Mouse (Mus musculus) adrenal gland, postnatal 36 days (tissue): ENCODE results near the gene Atrnl1. TPM values are rescaled to one million over a fixed set of nuclear protein-coding genes. Genes with fewer than 3 reads are reported as not detected.
"Not testable (repeated sequence)": the region's sequence is repeated elsewhere in the genome, so short reads cannot be mapped to it uniquely, and the experiment has no call there.

Experiments
- DNase-seq, 2 experiments: peaks; one replicate each; pipeline ENCODE4 v3.0.0; 2021; ENCODE audit warnings: mixed read lengths in 1 of 2
- total RNA-seq, 2 experiments: library from RNA; stranded (reverse); gene quantifications; 2 replicates each; pipeline ENCODE4 v1.2.3; 2021

The Atrnl1 gene
- total RNA-seq, 2 experiments from 2014 or later: 26.0 to 29.6 TPM

DNA sequence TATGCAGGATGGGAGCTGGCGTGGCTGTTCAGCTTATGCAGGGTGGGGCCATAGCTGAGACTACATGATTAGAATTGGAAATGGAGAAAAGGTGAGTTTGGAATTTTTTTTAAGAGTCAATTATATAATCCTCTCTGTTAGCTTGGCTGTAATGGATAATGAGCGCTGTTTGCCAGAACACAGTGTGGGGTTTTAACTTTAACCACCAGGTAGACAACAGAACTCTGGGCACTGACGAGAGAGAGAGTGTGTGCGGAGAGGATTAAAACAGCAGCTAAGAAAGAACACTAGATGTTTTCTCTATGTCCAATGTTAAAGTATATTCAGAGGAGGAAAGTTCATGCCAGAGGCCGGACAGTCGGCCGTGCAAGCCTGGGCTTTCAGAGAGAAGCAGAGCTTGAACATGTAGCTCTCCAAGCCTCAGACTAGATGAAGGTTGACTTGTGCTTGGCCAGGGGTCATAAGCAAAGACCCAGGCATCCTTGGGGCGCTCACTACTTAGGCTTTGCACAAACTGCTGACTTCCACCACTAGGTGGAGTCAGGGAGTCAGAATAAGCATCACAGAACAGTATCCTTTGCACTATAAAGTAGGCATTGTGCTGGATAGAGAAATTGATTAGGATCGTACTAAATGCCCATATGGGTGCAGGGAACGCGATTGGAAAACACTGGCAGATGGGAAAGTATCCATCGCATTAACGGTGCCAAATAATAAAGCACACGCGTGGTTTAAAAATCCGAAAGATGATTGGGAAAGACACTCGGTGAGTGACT lies 205.6 kb downstream of the Atrnl1 start:
- peak; percentile 10 to 35 for DNase-seq

DNA sequence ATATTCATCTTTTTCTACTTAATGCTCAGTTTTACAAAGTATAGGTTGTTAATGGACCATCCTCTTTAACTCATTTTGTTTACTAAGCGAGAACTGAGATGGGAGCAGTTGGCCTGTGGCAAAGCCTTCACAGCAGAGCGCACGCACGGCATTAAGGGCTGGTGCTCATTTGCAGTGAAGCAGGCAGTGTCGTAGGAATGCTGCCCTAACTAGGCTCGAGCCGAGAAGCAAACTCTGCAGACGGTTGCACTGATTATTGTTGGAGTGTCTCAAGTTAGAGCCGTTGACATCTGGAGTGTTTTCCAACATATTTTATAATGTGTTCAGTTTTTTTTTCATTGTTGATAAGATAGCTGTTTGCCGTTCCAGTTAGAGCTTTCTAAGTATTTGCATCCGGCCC lies 206.9 kb downstream of the Atrnl1 start:
- no peak for DNase-seq

DNA sequence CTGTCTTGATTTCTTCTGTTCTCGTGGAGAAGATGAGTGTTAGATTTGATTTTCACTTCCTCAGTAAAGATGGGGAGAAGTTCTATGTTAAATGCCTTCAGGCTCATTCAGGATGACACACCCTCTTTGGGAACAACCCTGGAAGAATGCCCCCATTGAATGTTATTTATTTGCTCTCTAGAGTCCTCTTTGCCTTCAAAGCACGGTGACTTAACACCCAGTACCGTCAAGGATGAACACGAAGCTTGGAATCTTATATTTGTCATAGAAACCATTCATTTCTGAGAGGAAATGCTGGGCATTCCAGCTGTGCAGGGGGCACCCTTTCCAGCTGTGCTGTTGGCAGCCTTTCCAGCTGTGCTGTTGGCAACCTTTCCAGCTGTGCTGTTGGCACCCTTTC lies 212.6 kb downstream of the Atrnl1 start:
- no peak for DNase-seq

DNA sequence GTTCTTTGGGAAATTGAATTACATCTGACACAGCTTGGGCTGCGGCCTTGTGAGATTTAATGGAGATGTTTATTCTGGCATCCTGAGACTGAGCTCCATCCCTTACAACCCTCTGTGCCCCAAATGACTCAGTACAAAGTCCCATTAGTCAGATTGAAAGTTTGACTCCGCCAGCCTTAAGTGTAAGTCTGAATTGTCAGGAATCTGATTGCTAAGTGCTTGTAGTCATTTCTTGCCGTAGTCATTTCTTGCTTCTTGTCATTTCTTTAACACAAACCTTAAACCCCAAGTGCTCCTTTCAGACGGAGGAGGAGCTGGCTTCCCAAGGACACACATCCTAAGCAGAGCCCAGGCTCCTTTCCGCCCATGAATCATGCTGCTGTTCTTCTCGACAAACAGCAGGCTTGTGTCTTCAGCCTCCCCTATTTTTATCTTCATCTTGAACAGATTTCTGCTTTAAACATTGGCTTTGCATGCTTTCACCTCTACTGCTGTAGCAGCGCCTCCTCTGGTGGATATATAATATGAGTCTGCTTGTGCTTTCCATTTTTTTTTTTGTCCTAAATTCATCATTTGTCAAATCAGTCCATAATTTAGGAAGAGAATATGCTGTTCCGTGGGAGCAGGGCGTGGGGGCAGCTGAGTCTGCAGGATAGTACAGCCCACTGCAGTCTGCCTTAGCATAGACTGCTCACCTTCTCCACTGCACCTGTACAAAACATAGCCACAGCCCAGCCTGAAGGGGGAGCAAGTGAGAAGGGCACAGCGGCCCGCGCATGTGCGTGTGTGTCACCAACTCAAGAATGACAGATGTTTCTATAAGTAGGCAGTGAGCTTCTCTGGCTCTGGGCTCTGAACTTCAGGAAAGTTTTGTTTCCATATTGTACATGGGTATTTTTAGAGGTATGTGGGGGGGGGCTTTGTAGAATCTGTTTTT lies 214.7 kb downstream of the Atrnl1 start:
- peak; percentile 24 to 33 for DNase-seq

DNA sequence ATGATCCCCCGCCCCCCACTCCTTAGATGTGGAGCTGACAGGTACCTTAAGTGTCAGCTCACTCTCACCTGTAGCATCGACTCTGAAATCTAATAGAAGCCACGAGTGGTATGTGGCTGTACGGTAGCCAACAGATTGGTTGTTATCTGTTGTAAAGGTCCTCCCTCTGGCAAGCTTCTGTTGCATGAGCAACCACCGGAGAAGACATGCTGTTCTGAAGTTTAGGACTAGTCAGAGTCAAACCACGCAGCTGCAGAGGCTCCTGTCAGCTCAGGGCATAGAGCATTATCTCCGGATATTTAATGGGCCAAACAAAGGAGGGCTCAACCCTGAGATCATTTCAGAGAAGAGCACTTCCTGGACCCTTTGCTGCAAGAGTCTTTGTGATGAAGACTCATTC lies 222.2 kb downstream of the Atrnl1 start:
- DNase-seq: no peak

DNA sequence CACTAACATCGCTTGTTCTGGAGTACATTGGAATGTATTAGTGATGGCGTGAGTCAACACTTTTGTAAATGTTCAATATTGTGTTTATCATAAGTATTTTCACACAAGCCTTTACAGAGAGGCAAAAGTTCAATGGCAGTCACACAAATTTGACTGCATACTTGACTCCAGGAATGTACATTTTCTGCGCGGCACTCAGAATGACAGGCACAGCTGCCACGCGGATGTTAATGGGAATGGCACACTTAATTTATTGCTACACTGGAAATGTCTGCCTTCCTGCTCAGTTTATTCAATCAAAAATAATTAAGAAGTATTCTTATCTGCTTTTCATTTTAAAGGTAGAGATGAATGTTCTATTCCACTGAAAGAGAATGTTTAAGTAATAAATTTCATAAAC lies 227.0 kb downstream of the Atrnl1 start:
- DNase-seq: no peak

DNA sequence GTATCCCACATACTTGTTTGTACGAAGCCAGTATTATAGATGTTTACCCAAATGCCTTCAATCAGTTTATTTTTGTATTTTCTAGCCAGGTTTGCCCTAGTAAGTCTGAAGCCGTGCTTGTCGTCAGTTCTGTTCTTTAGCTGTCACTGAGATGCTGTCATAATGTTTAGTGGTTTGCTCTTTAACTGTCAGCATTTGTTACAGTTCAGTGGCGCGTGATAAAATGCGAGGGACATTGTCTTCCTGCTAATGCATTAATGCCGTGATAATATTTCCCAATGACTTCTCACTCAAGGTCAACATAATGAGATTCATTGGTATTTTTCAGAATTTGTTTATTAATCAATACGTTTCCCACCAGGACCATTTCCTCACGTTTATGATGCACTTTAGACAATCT lies 227.7 kb downstream of the Atrnl1 start:
- no peak for DNase-seq

DNA sequence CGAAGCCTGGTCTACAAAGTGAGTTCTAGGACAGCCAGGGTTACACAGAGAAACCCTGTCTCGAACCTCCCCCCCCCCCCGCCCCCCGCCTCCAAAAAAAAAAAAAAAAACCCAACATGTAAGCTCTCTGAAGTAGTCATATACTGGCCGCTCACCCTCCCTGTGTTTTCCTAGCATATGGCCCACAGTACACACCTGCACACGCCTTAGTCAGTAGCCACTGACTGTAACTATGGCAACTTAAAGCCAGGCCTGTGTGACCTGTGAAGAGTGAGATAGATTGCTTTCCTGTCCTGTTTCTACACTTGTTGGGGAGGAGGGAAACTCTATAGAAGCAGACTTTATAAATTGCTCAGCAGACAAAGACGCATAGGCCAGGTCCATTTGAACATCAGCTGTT lies 239.1 kb downstream of the Atrnl1 start:
- no peak for DNase-seq

DNA sequence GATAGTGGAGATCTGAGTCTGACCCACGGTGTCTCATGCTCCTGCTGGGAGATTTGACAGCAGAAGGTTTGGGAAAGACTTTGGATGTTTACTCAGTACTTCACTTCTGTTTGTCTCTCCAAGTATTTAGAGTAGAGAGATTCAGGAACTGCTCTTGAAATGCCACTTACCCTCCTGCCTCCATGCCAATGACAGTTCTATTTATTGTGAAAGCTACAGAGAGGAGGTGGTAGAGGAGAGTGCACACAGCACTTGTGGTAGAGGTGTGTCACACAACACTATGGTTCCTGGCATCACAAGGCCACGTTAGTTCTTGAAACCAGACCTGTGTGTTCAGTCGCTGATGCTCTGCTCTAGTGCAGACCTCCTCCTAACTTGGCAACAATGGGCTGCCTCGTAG lies 257.5 kb downstream of the Atrnl1 start:
- no peak for DNase-seq

DNA sequence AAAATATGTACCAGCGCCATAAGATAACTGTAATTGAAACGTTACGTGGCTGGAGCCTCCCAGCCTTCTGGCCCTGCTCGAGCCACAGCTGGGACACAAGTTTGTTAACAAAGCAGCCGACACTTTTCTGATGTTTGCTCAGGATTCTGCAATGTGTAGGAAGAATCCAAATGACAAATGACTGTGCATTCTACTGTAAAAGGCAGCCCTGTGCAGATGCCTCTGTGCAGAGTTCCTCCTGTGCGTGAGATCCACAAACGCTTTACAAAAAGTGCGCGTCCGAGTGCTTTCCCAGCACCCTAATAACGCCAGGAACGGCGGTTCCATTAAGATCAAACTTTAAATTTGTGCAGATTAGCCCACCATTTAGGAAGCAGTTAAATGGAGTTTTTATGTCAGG lies 260.0 kb downstream of the Atrnl1 start:
- no peak for DNase-seq

DNA sequence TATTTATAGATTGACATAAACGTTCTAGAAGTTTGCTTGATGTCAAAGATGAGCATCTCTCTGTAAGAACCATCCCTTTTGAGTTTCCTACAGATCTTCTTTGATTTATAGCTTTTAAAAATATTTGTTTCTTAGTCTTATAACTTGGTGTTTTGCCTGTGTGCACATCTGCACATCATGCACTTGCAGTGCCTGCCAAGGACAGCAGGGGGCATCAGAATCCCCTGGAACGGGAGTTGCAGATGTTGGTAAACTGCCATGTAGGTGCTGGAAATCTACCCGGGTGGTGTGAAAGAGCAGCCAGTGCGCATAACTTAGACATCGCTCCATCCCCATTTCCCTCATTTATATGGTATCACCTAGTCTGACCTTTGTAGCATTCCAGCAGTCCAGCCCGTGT lies 265.2 kb downstream of the Atrnl1 start:
- DNase-seq: peak; percentile 8 to 14

DNA sequence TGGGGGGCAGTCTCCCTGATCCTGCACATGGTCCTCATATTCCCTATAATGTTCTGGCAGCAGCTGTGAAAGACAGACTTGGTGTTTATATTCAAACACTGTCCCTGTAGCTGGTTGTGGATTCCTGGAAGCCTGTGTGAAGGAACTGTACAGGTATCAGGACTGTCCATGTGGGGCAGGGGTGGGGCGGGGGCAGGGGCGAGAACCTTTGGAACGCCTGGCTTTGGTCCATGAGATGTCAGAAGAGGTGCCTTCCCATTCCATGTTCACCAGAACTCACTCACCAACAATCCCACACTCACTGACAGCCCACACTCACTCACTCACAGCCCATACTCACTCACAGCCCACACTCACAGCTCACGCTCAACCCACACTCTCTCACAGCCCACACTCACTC lies 266.5 kb downstream of the Atrnl1 start:
- DNase-seq: no peak

DNA sequence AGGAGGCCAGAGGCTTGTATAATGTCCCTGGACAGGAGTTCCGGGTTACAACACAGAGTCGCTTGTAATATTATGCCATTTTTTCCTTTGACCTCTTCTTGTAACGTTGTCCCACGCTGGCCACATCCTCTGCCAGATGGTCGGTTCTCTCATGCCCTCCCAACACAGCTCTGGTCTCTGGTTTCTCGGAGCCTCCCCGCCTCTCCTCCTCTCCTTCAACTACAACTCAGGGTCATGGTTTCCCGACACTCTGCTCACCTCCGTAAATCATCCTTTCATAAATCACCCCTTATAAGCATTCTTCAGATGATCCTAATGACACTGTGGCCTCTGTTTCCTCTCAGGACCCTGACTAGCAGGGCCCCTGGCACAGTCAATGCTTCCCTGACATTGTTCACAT lies 267.7 kb downstream of the Atrnl1 start:
- DNase-seq: no peak

DNA sequence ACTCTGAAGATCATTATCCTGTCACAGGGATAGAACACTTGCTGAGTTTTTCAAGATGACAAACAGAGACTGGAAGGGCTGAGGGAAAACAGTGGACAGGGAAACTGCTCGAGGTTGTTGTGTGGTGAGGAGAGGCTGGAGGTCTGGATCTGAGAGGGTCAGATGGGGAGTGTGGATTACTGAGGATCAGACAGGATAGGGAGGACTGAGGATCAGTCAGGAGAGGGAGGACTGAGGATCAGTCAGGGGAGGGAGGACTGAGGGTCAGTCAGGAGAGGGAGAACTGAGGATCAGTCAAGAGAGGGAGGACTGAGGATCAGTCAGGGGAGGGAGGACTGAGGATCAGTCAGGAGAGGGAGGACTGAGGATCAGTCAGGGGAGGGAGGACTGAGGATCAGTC lies 269.0 kb downstream of the Atrnl1 start:
- DNase-seq: not testable (repeated sequence)

DNA sequence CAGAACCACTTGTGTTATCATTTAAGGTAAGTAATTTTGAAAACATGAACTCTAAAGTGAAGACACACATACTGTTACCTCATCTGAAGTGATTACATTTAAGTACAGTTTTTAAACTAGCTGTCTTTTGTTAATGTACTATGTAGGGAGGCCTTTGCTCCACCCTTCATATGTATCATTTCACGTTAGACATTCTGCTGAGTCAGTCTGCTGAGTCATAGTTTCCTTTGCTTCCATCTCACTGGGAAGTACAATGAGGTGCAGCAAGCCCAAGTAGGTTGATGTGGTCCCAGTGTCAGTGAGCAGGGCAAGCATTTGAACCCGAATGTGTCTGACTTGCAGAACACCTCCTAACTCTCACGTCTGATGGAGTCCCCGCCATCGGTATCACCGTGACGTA lies 271.1 kb downstream of the Atrnl1 start:
- DNase-seq: peak in 1 of 2 experiments; percentile 25

DNA sequence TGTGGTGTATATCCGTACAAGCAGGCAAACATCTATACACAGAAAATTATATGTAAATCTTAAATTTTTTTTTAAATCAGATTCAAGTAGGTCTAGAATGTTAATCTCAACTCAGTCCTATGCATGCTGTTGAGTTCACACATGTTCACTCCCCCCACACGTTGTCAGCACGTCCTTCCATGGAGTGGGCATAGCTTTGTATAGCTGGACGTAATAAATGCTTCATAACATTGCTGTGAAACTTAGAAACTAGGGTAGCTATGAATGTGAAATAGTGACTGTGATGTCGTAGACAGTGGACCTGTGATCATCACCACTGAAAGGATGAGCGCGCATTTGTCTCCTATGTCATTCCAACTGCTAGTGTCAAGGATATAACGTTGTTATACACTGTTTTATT lies 278.0 kb downstream of the Atrnl1 start:
- DNase-seq: no peak

DNA sequence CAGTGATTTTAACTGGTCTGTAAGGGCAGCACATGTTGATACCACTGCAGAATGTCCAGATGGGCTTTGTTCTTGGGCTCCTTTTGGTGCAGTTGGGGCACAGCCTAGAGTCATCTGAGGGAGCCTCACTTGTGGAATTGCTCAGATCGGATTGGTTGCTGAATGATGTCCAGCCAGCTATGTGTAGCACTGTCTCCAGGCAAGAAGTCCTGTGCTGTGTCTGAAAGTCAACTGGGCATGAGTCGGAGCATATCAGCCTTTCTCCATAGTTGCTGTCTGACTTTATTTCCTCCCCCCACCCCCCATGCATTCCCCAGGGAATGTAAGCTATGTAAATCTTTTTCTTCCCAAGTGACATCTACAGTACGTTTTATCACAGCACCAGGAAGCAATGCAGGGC lies 278.9 kb downstream of the Atrnl1 start:
- DNase-seq: no peak

DNA sequence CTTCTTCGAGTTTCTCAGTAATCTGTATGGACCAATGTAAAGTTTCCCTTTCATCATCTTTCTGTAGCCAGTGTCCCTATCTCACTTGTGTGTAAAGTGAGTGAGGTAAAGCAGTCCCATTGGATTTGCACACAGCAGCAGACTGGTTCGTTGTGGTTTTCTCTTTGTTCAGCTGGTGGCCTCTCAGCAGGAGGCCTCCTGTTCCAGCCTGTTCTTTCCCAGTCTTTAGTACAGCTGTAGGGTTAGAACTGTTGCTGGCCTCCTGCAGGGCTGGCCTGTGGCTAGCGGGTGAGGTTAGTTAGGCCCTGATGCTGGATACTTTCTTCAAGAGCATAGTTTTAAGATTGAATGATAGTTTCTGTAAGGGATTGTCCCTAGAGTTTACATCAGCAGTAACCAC lies 280.1 kb downstream of the Atrnl1 start:
- DNase-seq: no peak

DNA sequence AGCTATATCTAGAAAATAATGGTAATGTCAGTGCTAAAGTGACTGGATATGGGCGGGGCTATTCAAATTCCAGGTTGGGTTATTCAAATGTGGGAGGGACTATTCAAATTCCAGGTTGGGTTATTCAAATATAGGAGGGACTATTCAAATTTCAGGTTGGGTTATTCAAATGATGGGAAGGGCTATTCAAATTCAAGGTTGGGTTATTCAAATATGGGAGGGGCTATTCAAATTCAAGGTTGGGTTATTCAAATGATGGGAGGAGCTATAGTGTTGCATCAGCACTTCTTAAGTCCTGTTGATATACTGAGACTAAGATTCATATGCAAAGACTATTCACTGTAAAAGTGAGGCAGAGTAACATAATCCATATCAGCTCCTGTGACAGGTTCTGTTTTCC lies 283.4 kb downstream of the Atrnl1 start:
- no peak for DNase-seq

DNA sequence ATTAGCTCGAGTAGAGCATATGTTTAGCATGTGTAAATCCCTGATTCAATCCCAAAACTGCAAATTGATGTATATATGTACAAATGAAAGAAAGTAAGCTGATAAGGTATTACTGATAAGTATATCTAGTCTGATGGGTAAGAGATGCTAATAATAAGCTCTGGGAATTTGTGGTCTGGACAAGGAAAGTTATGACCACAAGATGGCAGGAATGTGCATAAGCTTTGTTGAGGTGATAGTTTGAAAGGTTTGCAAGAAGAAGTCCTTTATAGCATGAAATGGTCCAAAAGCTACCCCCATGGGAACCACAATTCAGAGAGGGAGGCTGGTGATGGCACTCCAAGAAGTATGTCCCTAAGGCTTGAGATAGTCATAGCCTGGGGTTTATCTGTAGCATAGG lies 289.2 kb downstream of the Atrnl1 start:
- no peak for DNase-seq

DNA sequence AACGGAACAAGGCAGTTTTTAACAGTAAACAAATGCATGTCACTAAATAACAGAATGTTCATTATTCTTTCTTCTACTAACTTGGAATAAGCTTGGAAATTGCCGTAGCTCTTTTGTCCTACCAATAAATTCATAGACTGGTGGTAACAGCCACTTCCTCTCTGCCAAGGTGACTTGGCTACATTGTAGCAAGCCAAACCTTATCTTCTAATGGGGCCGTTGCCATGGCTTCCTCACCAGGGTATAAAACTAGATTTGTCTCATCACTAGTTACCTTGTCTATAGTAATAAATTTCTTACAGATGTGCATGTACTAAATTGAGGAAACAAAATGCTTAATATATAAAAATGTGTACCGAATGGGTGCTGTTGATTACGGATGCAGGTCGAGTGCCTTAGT lies 298.6 kb downstream of the Atrnl1 start:
- no peak for DNase-seq

DNA sequence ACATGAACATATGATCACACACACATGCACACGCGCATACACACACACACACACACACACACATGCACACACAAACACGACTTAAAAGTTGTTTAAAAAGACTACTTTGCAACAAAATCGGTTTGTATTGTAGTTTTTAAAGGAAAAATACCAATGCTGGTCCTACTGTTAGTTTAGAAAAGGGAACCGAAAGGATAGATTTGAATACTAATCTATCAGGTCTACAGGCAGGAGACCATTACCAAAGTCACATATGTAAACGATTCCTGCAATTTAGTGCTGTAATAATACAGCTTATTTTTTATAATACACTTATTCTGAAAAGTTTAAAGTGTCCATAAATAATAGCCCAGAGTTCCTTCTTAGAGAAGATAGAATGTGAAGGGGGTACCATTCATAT lies 299.8 kb downstream of the Atrnl1 start:
- DNase-seq: no peak

DNA sequence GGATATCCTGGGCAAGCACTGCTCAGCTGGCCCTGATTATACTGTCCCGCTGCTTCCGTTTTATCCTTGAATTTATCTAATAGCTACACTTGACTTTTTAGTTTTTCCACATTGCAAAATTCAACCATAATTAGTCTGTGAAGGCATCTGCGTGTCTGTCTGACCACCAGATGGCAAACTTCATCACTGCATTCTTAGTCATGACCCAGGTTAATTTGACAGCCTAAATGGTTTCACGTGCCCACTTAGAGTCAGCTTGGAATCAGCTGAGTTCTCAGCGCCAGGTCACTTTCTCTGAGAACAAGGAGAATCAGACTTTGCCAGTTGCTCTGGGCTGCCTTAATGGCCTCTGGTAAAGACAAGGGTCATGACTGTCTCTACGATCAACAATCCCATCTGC lies 305.5 kb downstream of the Atrnl1 start:
- no peak for DNase-seq

DNA sequence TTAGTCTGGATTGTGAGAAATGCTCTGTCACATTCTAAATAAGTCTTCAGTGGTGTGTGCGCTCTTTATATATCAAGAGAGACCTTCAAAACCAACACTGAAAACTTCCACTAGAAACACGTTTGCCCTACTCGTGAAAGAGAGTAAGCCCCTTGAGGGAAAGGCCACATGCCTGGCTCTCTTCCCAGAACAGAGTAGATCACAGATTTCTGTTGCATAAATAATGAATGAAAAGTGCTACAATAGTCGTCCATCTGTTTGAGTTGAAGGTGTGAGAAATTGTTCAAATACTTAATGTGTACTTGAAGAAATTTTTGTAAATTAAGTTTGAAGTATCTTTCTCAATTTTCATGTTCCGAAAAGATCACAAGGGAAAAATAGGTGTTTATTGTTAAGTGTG lies 312.2 kb downstream of the Atrnl1 start:
- DNase-seq: no peak
